Mouse (Mus musculus): ENCODE measurements around the gene Gpc5. TPM values are rescaled to one million over a fixed set of nuclear protein-coding genes. Genes with fewer than 3 reads are reported as not detected.

Gene Gpc5
- total RNA-seq, 2 experiments from 2014 or later: 31.0 to 35.0 TPM

GRCm38 (mm10) chr14:115444789-115445770 is 353.1 kb downstream of the Gpc5 start:
- intact Hi-C loops (cut with DNase I): no loop called here
- DNase-seq (ENCODE audit: low spot score in 2 of 2): peak in 1 of 2 experiments; percentile 13

DNA sequence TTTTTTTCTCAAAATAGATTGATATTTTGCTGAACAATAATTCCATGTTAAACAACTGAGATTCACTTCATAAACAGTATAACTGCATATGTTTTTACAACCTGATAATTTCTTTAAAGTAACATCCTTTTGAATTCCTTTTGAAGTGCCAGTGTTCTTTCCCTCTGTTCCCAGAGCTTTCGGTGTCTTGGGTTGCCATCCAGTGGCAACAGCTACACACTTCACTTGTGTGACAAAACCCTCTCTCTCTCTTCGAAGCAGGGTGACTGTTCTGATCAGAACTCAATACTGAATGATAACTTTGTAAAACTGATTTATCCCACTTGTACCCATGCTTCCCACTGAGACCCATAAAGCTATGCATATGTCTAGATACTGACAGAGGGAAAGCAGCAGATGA is 358.9 kb downstream of the Gpc5 start:
- DNase-seq (ENCODE audit: low spot score in 2 of 2): peak in 1 of 2 experiments; percentile 46
- intact Hi-C loops (cut with DNase I): loop anchor here (2.0 kb wide), 1 partner anchor 380 kb away; no protein-coding TSS in a partner anchor

DNA sequence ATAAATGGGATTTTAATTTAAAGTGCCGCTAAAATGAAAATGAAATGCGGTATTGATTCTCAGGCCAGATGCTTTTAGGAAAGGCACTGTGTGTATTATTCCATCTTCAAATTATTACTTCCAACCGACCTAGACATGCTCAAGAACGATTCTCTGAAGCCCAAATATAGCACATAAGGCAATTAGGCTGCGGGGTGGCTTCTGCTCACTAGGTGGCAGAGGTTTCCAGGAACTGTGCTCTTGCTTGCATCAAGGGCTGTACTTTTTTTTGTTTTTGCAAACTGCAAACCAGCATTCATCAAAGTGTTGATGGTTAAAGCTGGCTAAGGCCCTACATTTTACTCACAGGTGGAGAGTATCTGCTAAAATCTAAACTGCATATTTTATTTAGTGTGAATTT is 375.9 kb downstream of the Gpc5 start:
- intact Hi-C loops (cut with DNase I): no loop called here
- peak; percentile 8 to 12 for DNase-seq (ENCODE audit: low spot score in 2 of 2)

- DNase-seq (ENCODE audit: low spot score in 2 of 2): peak; percentile 54 to 72
- intact Hi-C loops (cut with DNase I): no loop called here
Measured at GRCm38 (mm10) chr14:115475234-115475633, 383.2 kb downstream of the Gpc5 start.

DNA sequence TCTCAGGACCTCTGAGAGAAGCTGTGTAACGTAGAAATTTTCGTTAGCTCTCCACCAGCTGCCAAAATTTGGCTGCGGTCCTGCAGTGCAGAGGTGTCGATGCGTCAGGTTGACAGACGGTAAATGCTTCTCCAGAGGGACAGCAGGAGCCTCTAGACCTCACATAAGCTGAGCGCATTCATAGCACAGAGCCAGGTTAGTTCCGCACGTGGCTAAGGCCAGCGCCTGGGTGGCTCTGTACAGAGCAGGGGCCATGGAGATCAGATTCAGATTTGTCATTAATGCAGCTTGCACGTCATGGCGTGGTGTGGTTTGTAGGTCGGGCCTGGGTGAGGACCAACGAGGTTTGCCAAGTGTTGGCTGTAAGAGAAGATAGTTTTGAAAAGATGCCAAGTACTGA is 385.3 kb downstream of the Gpc5 start:
- no peak for DNase-seq (ENCODE audit: low spot score in 2 of 2)
- intact Hi-C loops (cut with DNase I): no loop called here

DNA sequence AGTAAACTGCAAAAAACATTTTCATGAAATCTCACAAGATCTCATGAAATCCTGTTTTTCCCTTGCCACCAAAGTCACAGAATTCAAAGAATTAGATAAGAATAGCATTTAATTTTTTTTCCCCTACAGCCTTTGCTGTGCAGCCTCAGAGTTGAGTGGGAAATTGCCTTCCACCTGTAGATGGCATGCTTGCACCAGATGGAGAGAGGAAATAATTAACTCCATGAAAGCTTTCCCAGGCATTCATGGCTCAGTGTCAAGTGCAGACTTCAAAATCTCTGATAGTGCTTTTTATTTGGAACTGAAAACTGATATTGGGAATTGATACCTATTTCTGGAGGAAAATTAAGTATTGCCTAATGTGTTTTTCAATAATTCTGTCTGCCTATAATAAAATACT is 393.1 kb downstream of the Gpc5 start:
- DNase-seq (ENCODE audit: low spot score in 2 of 2): peak in 1 of 2 experiments; percentile 58
- intact Hi-C loops (cut with DNase I): loop anchor here (10.0 kb wide), 2 partner anchors 180 to 320 kb away; no protein-coding TSS in a partner anchor

DNA sequence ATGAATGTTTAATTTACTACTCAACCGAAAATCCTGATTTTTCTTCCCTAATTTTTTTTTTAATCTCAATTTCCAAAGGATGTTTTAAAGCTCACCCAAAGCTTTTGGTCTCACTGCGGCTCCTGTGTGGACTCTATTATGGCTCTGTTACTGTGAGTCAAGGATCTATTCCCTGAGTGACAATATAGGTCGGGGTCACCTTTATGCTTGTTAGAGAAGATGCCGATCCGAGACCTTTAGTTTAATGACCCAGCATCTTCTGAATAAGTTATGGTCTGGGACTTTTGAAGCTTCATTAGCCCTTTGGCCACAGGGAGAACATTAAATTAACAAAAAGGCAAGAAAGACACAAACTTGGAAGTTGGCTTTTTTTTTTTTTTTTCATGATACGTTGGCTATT is 408.8 kb downstream of the Gpc5 start:
- DNase-seq (ENCODE audit: low spot score in 2 of 2): no peak
- intact Hi-C loops (cut with DNase I): no loop called here

DNA sequence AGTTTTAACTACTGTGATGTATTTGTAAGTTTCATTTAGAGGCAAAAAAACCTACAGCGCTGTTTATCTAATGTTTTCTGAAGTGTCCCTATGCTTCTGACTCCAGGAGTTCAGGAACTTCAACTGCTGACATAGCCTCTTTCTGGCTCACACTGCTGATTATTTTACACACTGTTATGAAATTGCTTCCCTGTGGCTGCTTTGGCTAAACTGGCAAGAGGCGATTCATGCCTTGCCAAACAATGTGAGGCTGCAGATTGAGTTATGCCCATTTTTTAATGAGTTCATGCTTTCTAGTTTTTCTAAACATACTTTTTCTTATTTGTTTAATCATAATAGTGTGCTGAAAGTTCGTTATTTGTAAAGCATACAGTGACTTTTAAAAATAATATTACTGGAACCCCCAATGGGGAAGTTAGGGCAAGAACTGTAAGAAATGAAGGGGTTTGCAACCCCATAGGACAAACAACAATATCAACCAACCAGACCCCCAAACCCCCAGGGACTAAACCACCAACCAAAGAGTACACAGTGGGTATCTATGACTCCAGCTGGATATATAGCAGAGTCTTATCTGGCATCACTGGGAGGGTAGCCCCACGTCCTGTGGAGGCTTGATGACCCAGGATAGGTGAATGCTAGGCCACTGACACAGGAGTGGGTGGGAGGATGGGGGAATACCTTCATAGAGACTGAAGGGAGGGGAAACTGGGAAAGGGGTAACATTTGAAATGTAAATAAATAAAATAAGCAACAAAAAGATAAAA is 454.7 kb downstream of the Gpc5 start:
- intact Hi-C loops (cut with DNase I): no loop called here
- DNase-seq (ENCODE audit: low spot score in 2 of 2): no peak

DNA sequence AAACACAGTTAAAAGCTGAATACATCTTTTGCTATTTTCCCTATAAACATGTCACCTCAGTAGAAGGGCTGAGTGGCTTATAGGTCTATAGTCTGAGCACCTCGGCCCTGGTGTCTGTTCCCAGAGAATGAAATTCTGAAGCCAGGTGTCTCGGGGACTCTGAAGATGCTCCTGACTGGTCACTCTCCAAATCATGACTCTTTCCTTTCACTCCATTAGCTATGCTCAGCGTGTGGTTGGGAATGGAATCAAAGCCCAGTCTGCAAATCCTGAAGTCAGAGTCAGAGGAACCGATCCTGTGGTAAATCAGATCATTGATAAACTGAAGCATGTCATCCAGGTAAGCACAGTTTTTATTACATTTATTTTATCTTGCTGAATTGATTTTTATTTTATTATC is 460.0 kb downstream of the Gpc5 start:
- no peak for DNase-seq (ENCODE audit: low spot score in 2 of 2)
- intact Hi-C loops (cut with DNase I): no loop called here

GRCm38 (mm10) chr14:115580466-115581255 is 488.6 kb downstream of the Gpc5 start:
- no peak for DNase-seq (ENCODE audit: low spot score in 2 of 2)
- intact Hi-C loops (cut with DNase I): no loop called here

DNA sequence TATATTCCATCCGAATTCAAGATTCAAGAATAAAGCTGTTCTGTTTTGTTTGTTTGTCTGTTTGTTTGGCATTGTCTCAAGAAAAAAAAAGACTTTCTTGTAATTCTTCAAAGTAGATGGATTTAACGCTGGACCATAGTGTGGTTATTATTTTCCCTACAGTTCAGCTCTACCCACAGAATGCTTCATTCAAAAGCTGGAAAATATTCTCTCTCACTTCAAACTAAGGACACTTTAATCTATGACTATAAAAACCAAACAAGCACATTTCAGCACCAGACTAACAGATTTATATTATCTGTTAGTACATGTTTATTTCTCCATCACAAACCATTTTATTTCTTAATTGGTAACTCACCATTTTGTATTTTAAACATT is 489.2 kb downstream of the Gpc5 start:
- intact Hi-C loops (cut with DNase I): no loop called here
- DNase-seq (ENCODE audit: low spot score in 2 of 2): no peak

GRCm38 (mm10) chr14:115600259-115601029 is 508.4 kb downstream of the Gpc5 start:
- peak in 1 of 2 experiments; percentile 47 for DNase-seq (ENCODE audit: low spot score in 2 of 2)
- intact Hi-C loops (cut with DNase I): loop anchor here (5.0 kb wide), 1 partner anchor 57 kb away; no protein-coding TSS in a partner anchor

DNA sequence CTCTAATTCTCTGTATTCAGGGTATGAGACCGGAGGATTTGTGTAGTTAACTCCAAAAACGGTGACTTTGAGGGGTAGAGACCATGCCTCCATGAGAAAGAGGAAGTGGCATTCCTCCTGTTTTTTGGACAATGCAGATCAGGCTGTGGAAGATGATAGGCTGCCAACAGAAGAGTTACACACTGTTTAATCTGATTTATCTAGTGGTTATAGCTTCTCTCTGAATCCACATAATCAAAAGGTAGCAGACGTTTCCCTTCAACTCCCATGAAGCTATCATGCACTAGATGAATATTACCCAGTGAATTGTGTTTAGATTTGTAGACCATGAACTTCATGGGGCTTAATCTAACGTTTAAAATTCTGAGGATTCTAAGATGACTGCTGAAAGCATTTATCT is 522.1 kb downstream of the Gpc5 start:
- intact Hi-C loops (cut with DNase I): no loop called here
- DNase-seq (ENCODE audit: low spot score in 2 of 2): no peak

- intact Hi-C loops (cut with DNase I): no loop called here
Measured at GRCm38 (mm10) chr14:115616305-115616704, 524.3 kb downstream of the Gpc5 start.

DNA sequence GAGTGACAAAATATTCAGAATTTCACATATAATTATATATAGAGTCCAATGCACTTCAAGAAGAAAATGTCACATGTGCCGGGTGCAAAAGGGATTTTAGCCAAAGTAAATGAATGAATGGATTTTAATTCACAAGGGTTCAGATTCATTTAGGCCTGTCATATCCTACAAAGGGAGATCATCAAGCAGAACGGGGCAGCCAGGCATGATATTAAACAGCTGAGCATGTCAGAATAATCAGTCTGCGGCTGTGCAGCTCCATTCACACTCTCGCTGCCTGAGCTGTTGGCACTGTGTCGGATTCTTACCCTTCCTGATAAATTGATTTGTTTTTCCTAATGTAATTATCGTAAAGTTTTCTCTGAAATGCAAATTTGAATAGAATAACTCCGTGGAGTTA is 524.8 kb downstream of the Gpc5 start:
- intact Hi-C loops (cut with DNase I): no loop called here
- no peak for DNase-seq (ENCODE audit: low spot score in 2 of 2)

More at GRCm38 (mm10) chr14:115616305-115616704, 524.3 kb downstream of the Gpc5 start:
- DNase-seq (ENCODE audit: low spot score in 2 of 2): no peak

- no peak for DNase-seq (ENCODE audit: low spot score in 2 of 2)
- intact Hi-C loops (cut with DNase I): no loop called here
Measured at GRCm38 (mm10) chr14:115620473-115620872, 528.5 kb downstream of the Gpc5 start.

- intact Hi-C loops (cut with DNase I): no loop called here
- DNase-seq (ENCODE audit: low spot score in 2 of 2): no peak
Measured at GRCm38 (mm10) chr14:115631160-115631898, 539.3 kb downstream of the Gpc5 start.

DNA sequence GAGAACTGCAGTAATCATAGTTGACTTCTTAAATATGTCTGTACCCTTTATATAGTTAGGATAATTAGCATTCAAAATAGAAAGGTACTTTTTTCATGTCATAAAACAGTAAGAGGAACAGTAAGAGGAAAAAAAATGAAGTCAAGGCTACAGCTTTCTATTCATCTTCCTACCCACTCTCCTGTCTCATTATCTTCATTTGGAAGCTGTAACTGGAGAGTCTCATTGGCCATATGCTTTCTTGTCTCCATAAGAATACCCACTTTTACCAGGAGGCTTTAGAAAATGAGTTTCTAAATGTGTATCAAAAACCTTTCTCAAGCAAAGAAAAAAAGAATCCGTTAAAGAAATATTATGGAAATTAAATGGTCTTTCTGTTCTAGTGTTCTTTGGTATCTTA is 541.3 kb downstream of the Gpc5 start:
- peak in 1 of 2 experiments; percentile 54 for DNase-seq (ENCODE audit: low spot score in 2 of 2)
- intact Hi-C loops (cut with DNase I): no loop called here

Measured in left cerebral cortex, postnatal 25 days (tissue).